Mouse (Mus musculus): ENCODE measurements around the gene Htra3.
A peak's percentile ranks its signal among the peaks of the same experiment; 100 is the strongest.

Htra3 gene

GRCm38 (mm10) chr5:35653743-35654395 is 25.7 kb downstream of the Htra3 start:
- DNase-seq (ENCODE audit: low read depth, low spot score), result no peak

GRCm38 (mm10) chr5:35652872-35653271 is 26.7 kb downstream of the Htra3 start:
- peak; percentile 85 for DNase-seq (ENCODE audit: low read depth, low spot score)

- DNase-seq (ENCODE audit: low read depth, low spot score), result no peak
Measured at GRCm38 (mm10) chr5:35652319-35652718, 27.3 kb downstream of the Htra3 start.

GRCm38 (mm10) chr5:35648230-35648629 is 31.4 kb downstream of the Htra3 start:
- no peak for DNase-seq (ENCODE audit: low read depth, low spot score)

- no peak for DNase-seq (ENCODE audit: low read depth, low spot score)
Measured at GRCm38 (mm10) chr5:35647562-35647961, 32.0 kb downstream of the Htra3 start.

- no peak for DNase-seq (ENCODE audit: low read depth, low spot score)
Measured at GRCm38 (mm10) chr5:35646927-35647326, 32.7 kb downstream of the Htra3 start.

- no peak for DNase-seq (ENCODE audit: low read depth, low spot score)
Measured at GRCm38 (mm10) chr5:35645938-35646493, 33.6 kb downstream of the Htra3 start.

- DNase-seq (ENCODE audit: low read depth, low spot score), result no peak
Measured at GRCm38 (mm10) chr5:35644082-35644481, 35.5 kb downstream of the Htra3 start.

- DNase-seq (ENCODE audit: low read depth, low spot score), result no peak
Measured at GRCm38 (mm10) chr5:35643401-35644048, 36.1 kb downstream of the Htra3 start.

- no peak for DNase-seq (ENCODE audit: low read depth, low spot score)
Measured at GRCm38 (mm10) chr5:35641961-35642584, 37.5 kb downstream of the Htra3 start.

GRCm38 (mm10) chr5:35636016-35636415 is 43.6 kb downstream of the Htra3 start:
- no peak for DNase-seq (ENCODE audit: low read depth, low spot score)

- DNase-seq (ENCODE audit: low read depth, low spot score), result no peak
Measured at GRCm38 (mm10) chr5:35632841-35633240, 46.7 kb downstream of the Htra3 start.

GRCm38 (mm10) chr5:35631755-35632154 is 47.8 kb downstream of the Htra3 start:
- no peak for DNase-seq (ENCODE audit: low read depth, low spot score)

GRCm38 (mm10) chr5:35631224-35631623 is 48.4 kb downstream of the Htra3 start:
- DNase-seq (ENCODE audit: low read depth, low spot score), result no peak

GRCm38 (mm10) chr5:35630706-35631105 is 48.9 kb downstream of the Htra3 start:
- no peak for DNase-seq (ENCODE audit: low read depth, low spot score)

GRCm38 (mm10) chr5:35629333-35629732 is 50.2 kb downstream of the Htra3 start:
- peak; percentile 29 for DNase-seq (ENCODE audit: low read depth, low spot score)

- no peak for DNase-seq (ENCODE audit: low read depth, low spot score)
Measured at GRCm38 (mm10) chr5:35628685-35629084, 50.9 kb downstream of the Htra3 start.

- DNase-seq (ENCODE audit: low read depth, low spot score), result peak; percentile 36
Measured at GRCm38 (mm10) chr5:35627307-35627840, 52.2 kb downstream of the Htra3 start.

- DNase-seq (ENCODE audit: low read depth, low spot score), result no peak
Measured at GRCm38 (mm10) chr5:35626408-35626807, 53.2 kb downstream of the Htra3 start.

- no peak for DNase-seq (ENCODE audit: low read depth, low spot score)
Measured at GRCm38 (mm10) chr5:35624751-35625239, 54.8 kb downstream of the Htra3 start.

GRCm38 (mm10) chr5:35623831-35624230 is 55.8 kb downstream of the Htra3 start:
- DNase-seq (ENCODE audit: low read depth, low spot score), result no peak

GRCm38 (mm10) chr5:35621114-35621513 is 58.5 kb downstream of the Htra3 start:
- peak; percentile 59 for DNase-seq (ENCODE audit: low read depth, low spot score)
